Mouse (Mus musculus) ES-Bruce4 (cell line): ENCODE results near the gene Prss16. TPM values are rescaled to one million over a fixed set of nuclear protein-coding genes. Genes with fewer than 3 reads are reported as not detected.

Experiments used
- H3K27ac ChIP-seq: 2 replicates; pipeline ENCODE4 v1.5.1; 2012; ENCODE audit warnings: low read length, inconsistent platforms; ENCODE audit not compliant: insufficient read depth
- H3K27me3 ChIP-seq: 2 replicates; pipeline ENCODE4 v1.6.1; 2012; ENCODE audit warnings: mild to moderate bottlenecking, low read length, inconsistent platforms; ENCODE audit not compliant: control insufficient read depth, poor library complexity, insufficient read depth, severe bottlenecking
- H3K36me3 ChIP-seq: 2 replicates; pipeline ENCODE4 v1.6.1; 2012; ENCODE audit warnings: inconsistent platforms, mild to moderate bottlenecking, low read length, moderate library complexity; ENCODE audit not compliant: control insufficient read depth, poor library complexity, insufficient read depth, severe bottlenecking
- H3K4me1 ChIP-seq: one replicate; pipeline ENCODE4 v1.8.1; 2011; ENCODE audit warnings: low read length; ENCODE audit not compliant: control insufficient read depth, insufficient read depth
- H3K4me3 ChIP-seq: 2 replicates; pipeline ENCODE4 v1.5.1; 2011; ENCODE audit warnings: low read depth, mild to moderate bottlenecking, low read length
- H3K9ac ChIP-seq: 2 replicates; pipeline ENCODE4 v1.6.1; 2012; ENCODE audit warnings: low read depth, mild to moderate bottlenecking, inconsistent platforms; ENCODE audit not compliant: poor library complexity, severe bottlenecking
- H3K9me3 ChIP-seq: replicated peaks from 2 replicates; pipeline ENCODE4 v1.6.1; 2012; ENCODE audit warnings: mild to moderate bottlenecking, low read length, inconsistent platforms; ENCODE audit not compliant: control insufficient read depth, poor library complexity, insufficient read depth, severe bottlenecking
- CTCF ChIP-seq: IDR thresholded peaks from one replicate; pipeline ENCODE4 v1.8.1; 2011; ENCODE audit warnings: low read depth, low read length
- EP300 ChIP-seq: IDR thresholded peaks from 2 replicates; pipeline ENCODE4 v1.6.1; 2011; ENCODE audit warnings: low read depth, low read length; ENCODE audit not compliant: insufficient read depth
- POLR2A ChIP-seq: IDR thresholded peaks from one replicate; pipeline ENCODE4 v1.8.1; 2011; ENCODE audit warnings: low read length; ENCODE audit not compliant: insufficient read depth
- polyA plus RNA-seq: library from polyadenylated mRNA; stranded (reverse); fragments of >200 nt; gene quantifications from 2 replicates; pipeline ENCODE4 v1.2.4, GENCODE M21; 2011; ENCODE audit warnings: low read depth; ENCODE audit not compliant: missing spikeins, insufficient read depth, insufficient read length

Gene Prss16
- 4.1 and 6.9 TPM in 2 replicates for polyA plus RNA-seq

DNA sequence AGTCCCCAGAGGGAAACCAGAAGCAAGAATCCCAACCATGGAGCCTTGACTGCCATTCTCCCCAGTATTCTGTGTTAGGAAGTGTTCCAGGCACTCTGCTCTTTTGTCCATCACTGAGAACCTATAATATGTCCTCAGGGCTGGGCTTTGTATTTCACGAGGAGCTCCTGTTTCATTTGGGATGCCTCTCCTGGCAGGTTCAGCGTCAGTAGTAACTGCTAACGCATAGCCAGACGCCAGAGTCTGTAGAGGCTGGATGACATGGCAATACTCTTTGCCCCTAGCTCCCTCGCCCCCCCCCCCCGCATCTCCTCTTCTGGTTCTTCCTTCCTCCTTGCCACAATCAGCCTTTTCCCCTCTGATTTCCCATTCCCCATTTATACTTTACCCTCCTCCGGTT lies at the start of gene Prss16:
Prss16 (minus strand) TSS at position 101 of the 400 bp plus-strand sequence.
- Histone ChIP-seq H3K4me3 (no peak within 1 kb of the TSS), H3K36me3 (no peaks in the 10 kb centered on the region), H3K9me3 (no peaks in the 10 kb centered on the region), H3K4me1 (no peaks in the 10 kb centered on the region), H3K9ac (no peak within 1 kb of the TSS), H3K27ac (no peak within 1 kb of the TSS), H3K27me3 (peaks cover 3% of the 10 kb centered on the region; the same call in 1 of the 2 replicates)
- TF ChIP-seq POLR2A (no peak), EP300 (no peak), CTCF (no peak)

DNA sequence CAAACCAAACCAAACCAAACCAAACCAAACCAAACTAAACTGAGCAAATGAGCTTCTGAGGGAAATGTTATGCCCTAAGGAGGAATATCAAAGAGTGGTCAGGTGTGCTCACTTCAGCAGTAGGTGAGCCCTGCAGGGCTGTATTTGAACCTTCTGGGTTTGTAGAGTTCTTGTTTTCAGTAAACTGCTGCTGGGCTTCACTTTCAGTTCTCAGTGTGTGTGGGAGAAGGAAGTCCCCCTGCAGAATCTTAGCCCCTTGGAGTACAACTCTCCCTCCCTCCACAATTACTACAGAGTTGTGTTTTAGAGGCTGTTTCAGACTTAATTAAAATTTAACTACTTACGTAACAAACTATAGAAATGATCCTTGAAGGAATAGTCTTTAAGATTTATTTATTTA lies 44.2 kb upstream of the Prss16 start:
- Histone ChIP-seq H3K9me3 (0 out of 2 replicates have a peak, but pooled peaks cover 2% of the 10 kb centered on the region), H3K27ac (no peak overlapping the region), H3K27me3 (no peaks in the 10 kb centered on the region), H3K4me1 (no peaks in the 10 kb centered on the region), H3K9ac (no peak overlapping the region), H3K36me3 (no peaks in the 10 kb centered on the region), H3K4me3 (no peak overlapping the region)
- TF ChIP-seq CTCF = no peak
- TF ChIP-seq POLR2A = no peak
- no peak for TF ChIP-seq EP300

DNA sequence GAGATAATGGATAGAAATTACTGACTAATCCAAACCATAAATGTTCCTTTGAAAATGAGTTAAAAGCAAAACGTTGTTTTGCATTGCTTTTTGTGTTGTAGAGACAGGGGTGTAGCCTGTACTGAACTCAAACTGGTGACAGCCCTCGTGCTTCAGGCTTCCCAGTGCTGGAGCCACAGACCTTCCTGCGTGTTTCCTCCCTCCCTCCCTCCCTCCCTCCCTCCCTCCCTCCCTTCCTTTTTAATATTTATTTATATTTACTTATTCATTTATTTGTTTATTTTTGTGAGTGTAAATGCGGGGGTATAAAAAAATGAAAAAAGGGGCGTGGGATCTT lies 41.9 kb upstream of the Prss16 start:
- Histone ChIP-seq H3K27me3 (no peaks in the 10 kb centered on the region), H3K4me3 (peak overlapping the region; percentile 93), H3K9me3 (no peaks in the 10 kb centered on the region), H3K9ac (peak overlapping the region; percentile 54), H3K27ac (no peak overlapping the region), H3K36me3 (no peaks in the 10 kb centered on the region), H3K4me1 (peaks cover 1% of the 10 kb centered on the region)
- TF ChIP-seq EP300 (no peak), POLR2A (no peak), CTCF (no peak)

DNA sequence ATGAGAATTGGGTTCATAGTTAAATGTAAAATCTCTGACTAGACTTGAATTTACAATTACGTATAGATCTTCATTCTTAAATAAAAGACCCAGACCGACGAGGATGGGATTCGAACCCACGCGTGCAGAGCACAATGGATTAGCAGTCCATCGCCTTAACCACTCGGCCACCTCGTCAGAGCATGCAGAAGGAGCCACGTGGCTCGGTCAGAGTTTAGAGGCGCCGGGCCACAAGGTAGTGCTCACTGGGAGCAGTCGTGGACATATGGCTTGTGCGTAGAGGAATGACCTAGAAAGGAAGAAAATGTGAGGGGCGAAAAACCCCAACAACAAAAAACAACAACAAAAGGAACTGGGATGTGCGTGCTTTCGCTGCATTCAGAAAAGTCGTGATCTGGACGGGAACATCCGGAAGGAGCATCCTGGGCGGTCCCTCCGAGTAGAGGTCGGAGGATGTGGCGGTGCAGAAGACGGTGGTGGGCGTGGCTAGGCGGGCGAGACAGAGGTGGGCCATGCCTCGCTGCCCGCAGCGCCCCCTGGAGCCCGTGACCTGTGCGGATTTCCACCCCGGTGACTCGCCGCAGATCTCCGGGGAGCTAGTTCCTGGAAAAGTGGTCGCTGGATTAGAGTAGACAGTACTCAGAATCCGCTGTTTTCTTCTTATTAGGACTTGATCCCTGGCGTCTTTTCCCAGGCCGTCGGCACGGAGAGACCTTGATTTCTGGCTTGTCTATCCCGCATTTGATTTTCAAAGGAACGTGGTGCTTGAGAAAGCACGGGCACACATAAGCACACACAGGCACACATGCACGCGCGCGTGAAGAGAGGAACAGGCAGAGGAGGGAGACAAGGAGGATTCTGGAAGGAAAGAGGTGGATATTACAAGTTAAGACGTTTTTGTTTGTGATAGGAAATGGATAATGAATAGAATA lies 41.3 kb upstream of the Prss16 start:
- peaks cover 1% of the 10 kb centered on the region for H3K4me1 ChIP-seq
- H3K27me3 ChIP-seq = no peaks in the 10 kb centered on the region
- H3K27ac ChIP-seq = peak overlapping the region; percentile 15; the same call in 1 of the 2 replicates
- no peaks in the 10 kb centered on the region for H3K36me3 ChIP-seq
- TF ChIP-seq CTCF = peak; percentile 62
- no peak for TF ChIP-seq POLR2A
- TF ChIP-seq EP300 = no peak
- peak overlapping the region; percentile 93 for H3K4me3 ChIP-seq
- H3K9ac ChIP-seq = peak overlapping the region; percentile 54
- H3K9me3 ChIP-seq = no peaks in the 10 kb centered on the region

DNA sequence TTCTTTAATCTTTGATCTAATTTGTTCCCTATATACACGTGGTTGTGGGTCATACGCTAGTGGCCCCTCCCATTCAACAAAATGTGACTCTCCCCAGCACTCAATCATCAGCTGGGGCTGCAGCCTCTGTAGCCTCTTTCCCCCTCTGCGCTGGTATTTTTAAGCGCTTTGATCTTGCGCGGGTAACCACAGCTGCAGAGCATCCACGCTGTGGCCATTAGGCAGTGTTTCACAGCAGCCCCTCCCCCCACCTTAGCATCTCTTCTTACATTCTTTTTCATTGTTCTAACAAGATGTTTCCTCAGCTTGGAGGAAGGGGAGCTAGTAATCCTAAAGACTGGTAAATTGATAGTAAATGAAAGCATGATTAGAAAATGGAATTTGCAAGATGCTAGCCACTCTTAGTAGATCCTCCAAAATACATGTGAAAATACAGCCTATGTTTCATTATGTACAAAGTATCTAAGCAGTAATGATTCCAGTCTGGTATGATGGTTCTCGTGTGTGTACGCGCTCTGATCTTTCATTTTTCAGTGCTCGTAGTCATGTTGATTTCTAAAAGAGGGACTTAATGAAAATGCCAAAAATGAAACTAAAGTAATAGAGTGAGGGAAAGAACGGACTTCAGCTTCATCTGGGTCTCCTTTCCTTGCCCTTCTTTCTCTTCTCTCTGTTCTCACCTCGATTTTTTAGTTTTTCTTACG lies 40.3 kb upstream of the Prss16 start:
- H3K4me1 ChIP-seq = peaks cover 1% of the 10 kb centered on the region
- H3K9me3 ChIP-seq = no peaks in the 10 kb centered on the region
- no peaks in the 10 kb centered on the region for H3K36me3 ChIP-seq
- no peak overlapping the region for H3K9ac ChIP-seq
- H3K27me3 ChIP-seq = no peaks in the 10 kb centered on the region
- no peak overlapping the region for H3K4me3 ChIP-seq
- no peak overlapping the region for H3K27ac ChIP-seq
- 0 out of 2 replicates have a peak, but pooled peaks have one; percentile 19 for TF ChIP-seq EP300
- no peak for TF ChIP-seq CTCF

DNA sequence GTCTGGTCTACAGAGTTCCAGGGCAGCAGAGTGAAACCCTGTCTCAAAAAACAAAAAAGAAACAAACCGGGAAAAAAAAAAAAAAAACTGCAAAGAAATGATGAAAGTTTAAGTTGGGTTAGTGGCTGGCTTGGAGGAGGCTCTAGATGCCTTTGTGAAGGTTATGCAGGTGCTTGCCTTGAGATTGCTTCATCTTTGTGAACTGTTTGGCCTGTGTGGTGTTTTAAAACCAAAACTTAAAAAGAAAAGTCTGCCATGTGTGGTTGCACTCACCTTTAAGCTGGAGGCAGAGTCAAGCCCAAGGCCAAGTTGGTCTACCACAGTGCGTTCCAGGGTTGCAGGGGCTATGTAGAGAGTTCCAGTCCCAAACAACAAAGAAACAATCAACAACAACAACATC lies 39.5 kb upstream of the Prss16 start:
- Histone ChIP-seq H3K36me3 (no peaks in the 10 kb centered on the region), H3K27ac (no peak overlapping the region), H3K4me3 (no peak overlapping the region), H3K9ac (no peak overlapping the region), H3K4me1 (peaks cover 1% of the 10 kb centered on the region), H3K27me3 (no peaks in the 10 kb centered on the region), H3K9me3 (no peaks in the 10 kb centered on the region)
- TF ChIP-seq EP300 = no peak
- TF ChIP-seq CTCF = no peak
- TF ChIP-seq POLR2A = no peak
